Mouse (Mus musculus): ENCODE measurements at regions not wholly inside any gene's neighbourhood (a gene's known extent, or its start where the extent isn't known, plus 50 kb on each side); places are given as distances from the start of the nearest gene placed in this dataset.

DNA sequence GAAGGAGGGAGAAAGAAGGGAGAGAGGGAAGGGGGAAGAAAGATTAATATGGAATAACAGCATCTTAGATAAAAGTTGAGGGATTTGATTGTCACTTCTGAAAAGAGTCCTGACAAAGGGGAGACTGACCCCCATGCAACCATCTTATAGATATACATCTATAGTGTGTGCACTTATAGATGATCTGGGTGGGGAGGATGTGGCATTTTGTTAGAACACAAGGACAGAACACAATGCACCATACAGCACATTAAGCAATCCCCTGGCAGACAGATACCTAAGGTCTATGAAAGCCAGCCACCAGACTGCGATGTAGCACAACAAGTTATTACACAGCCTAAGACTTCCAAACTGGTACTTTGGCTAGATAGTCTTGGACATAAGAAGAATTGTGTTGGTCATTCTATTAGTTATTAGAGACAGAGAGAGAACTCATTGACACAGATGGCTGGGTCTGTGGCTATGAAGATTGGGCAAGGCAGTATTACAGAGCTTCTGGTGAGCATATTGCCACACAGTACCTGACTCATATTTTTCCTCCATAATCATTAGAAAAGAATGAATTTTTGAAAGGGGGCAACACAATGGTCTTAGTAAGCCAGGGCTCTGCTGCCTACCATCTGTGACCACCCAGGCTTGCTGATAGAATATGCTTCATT lies 126.3 kb upstream of the Itgb1 start:
- in situ Hi-C loops (cut with MboI, MseI) = no loop called here

DNA sequence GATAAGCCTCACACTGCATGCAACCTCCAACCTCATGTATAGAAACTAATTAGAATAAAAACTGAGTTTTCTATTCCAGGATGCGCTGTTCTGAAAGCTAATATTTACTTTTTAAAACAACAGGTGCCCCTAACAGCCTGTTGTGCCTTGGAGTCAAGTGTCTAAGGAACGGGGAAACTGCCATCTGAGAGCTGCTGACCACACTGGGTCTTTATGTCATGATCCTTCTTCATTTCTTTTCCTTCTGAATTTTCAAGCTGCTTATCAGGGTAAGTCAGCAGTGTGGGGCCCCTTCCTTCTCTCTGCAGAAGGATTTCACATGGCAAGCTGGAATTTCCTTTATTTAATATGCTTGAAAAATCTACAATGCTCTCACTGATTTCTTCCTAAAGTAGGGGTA lies 125.0 kb upstream of the Itgb1 start:
- in situ Hi-C loops (cut with MboI, MseI) = no loop called here

DNA sequence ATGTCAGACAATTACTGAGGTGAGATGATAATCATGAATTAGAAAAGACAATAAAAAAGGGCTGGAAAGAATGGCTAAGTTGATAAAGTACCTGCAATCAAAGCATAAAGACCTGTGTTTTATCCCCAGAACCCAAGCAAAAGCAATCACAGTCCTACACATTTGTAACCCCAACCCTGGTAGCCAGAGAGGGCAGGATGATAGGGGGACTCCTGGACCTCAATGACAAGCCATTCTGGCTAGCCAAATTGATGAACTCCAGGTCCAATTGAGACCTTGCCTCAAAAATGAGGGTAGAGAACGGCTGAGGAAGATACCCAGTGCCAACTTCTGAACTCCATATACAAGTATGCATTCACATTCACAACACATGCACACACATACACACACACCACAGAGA lies 124.4 kb upstream of the Itgb1 start:
- in situ Hi-C loops (cut with MboI, MseI) = no loop called here

DNA sequence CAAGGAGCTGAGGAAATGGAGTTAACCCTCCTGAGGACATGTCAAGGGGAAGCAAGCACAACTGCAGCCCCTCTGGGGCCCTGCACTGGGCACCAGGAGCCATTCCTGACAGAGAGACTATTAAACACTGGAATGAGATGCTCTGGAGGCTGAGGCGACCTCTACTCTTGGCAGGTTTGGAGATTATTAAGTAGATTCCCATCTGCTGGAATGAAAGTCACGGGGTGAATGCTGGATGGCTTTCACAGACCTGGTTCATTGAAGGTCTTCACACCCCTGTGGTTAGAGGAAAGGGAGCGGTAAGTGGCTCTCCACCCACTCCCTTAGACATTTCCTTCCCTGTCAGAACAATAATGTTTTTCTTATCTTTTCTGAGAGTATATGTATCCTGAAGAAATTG lies 122.8 kb upstream of the Itgb1 start:
- in situ Hi-C loops (cut with MboI, MseI) = no loop called here

DNA sequence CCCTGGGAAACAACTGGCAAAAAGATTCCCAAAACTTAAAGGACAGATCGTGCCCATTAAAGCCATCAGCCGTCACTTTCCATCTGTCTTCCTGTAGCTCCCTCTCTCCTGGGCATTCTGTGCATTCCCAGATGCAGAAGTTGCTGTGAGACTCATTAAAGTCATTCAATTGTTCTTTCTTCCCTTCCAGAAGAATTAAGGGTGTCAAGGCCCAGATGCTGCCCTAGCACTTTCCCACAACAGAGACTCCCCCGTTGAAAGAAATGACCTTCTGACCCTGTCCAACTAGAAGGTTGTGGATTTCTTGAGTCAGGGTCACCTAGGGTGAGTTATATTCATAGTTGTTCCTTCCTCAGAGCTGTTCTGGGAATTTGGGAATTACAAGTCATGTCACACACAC lies 121.7 kb upstream of the Itgb1 start:
- in situ Hi-C loops (cut with MboI, MseI) = no loop called here

DNA sequence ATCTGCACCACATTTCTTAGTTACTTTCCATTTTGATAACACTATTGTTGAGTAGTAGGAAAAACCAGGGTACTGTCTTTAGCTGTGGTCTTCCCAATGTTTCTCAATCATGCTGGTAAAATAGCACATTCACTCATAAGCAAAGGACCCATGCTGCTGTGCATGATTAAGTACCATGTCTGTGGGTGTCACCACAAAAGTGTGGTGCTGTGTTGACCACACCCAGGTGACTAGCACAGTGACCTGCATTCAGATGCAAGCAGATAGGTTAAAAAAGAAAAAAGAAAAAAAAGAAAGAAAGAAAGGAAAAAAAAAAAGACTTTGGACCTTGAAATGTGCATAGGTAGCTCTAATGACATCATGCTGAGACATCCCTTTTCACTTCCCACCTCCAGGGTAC lies 113.2 kb upstream of the Itgb1 start:
- in situ Hi-C loops (cut with MboI, MseI) = no loop called here

DNA sequence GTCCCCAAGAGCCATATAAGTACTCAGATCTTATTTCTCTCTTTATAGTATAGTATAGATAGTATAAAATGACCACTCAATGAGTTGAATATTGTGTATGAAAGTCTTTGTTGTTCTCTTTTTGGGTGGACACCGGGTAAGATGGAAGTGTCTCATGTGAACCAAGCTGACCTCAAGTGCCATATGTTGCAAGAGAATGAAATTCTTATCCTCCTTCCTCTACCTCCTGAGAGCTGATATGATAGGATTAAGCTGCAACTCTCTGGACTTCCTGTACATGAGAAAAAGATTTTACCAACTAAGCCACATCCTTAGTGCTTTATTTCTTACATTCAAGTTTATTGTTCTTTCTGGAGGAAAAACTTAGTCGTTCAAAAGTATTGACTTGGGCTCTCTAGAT lies 91.3 kb upstream of the Itgb1 start:
- in situ Hi-C loops (cut with MboI, MseI) = no loop called here

DNA sequence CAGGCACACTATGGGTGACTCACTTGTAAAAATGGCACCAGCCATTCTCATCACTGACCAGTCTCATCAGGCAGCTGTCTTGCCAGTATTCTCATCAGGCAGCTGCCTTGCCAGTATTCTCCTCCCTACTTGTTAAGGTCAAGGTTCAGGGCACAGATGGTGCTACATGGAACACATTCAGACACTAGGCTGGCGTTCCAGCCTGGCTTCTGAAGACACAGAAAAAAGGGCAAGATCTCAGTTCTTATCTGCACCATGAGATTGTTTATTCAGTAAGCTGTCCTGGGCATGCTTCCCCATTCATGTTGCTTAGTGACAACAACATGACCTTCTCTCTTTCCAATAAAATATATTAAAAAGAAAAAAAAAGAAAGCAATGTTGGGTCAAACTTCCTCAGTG lies 90.7 kb upstream of the Itgb1 start:
- in situ Hi-C loops (cut with MboI, MseI) = no loop called here

DNA sequence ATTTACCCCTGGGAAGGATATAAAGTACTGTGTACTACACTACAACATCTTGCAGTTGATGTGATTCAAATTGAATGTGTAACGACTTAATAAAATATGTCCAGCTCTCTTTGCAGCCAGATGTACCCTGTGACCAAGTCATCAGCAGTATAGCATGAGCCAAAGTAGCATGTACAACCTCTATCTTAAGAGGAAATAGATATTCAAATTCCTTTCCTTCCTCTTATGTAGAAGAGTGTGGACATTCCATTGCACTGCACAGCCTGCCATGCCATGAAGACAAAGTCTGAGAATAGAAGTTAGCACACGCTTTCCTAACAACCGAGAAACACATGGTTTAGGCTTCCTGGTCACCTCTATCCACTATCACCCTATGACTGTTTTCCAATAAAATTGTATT lies 79.9 kb upstream of the Itgb1 start:
- in situ Hi-C loops (cut with MboI, MseI) = no loop called here

DNA sequence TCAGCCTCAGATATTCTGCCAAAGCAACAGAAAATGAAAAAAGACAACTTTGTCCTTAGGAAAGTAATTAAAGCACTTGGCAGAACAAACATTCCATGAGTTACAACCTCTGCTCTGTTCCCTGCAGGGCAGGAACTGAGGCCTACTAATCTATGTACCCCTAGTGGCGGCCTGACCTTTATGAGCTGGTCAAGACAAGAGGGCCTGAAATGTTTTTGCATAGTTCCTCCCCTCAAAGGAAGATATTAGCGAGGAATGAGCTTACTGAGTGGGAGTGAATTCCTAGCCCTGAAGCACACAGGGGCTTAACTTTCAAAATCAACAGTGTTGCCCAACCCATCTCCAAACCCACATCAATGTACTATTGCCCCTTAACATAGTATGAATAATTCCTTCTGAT lies 76.6 kb upstream of the Itgb1 start:
- in situ Hi-C loops (cut with MboI, MseI) = no loop called here

DNA sequence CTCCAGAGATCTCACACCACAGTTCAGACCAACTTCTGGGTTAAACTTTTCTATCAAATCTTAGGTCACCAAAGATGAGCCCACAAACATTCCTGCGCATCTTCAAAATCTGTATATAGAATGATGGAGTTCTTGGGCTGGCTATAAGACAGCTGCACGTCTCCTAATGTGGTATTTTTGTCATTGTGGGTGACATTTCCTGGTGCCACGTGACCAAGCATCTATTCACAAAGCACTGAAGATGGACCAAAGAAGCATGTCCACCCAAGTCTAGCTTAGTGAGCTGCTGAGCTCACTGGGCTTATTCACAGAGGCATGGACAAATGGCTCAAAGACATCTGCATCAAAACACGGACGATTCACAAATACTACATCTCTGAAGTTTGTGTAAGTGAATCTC lies 72.8 kb upstream of the Itgb1 start:
- in situ Hi-C loops (cut with MboI, MseI) = no loop called here

DNA sequence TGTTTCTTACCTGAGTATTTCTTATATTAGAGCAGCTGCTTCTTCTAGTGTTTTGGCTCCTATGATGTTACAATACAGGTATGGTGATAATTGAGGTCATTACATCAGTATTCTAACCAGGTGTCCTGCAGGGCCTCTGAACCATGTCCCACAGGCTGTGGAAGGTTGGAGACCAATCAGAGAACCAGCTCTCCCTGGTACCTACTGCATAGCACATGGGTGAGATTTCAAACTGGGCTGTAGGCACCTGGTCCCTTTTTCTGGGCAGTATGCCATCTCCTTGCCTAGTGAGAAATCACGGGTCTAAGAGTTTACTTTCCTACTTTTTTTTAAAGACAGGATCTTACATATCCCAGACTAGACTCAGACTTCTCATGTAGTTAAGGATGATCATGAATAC lies 67.6 kb upstream of the Itgb1 start:
- in situ Hi-C loops (cut with MboI, MseI) = loop anchor here (5.0 kb wide), 1 partner anchor 49 kb away; no protein-coding TSS in a partner anchor

DNA sequence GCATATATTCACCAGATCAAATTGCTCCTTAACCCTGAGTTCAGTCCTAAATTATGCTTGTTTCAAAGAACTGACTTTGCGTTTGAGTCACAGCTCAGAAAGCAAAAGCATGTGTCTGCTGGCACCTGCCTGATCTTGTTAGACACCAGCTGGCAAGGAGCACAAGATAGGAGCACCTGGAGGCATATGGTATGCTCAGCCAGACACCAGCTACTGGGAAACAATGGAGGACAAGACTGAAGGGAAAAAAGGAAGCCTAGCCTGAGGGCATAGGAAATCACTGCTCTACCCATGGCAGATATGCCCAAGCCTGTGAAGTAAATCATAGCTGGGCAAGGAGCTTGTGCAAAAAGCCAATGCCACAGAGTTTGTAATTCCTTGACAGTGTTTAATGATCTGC lies 66.4 kb upstream of the Itgb1 start:
- in situ Hi-C loops (cut with MboI, MseI) = loop anchor here (5.0 kb wide), 1 partner anchor 48 kb away; no protein-coding TSS in a partner anchor

Measured in T-helper 1 cell (primary cell).